In the genomic region with DNA sequence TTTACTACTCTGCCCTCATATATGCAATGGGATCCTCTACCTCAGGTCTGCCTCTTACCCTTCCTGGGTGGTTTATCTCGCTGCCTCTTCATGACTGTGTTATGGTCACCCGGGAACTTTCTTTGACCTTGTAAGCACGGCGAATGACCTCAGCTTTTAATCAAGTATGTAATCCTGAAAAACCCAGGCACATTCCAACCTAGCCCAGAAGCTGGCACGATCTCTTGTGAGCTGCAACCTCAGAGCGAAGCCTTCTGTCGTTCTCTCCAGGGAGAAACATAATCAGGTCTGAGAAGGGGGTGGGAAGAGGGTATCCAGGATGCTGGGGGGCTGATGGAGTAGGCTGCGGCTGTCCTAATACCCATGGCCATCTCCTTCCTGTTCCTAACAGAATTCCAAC, we compare ENCODE assay signal across 18 mouse cellular contexts. TPM values are rescaled to one million over a fixed set of nuclear protein-coding genes. Genes with fewer than 3 reads are reported as not detected.
DNase-seq lines count a peak whose midpoint lies in the region; ATAC-seq and TF ChIP-seq lines count a peak whose summit lies in the region.
"Had no signal": no experiment of that assay in that cellular context is flagged by ENCODE, and none has a peak within 500 bp of the region (broad histone marks: within the 10 kb centered on the region; RNA-seq: fewer than 3 reads in every experiment).

No protein-coding gene starts in this region.

- H3K36me3 ChIP-seq in heart, embryonic 12.5 days = no peaks in the 10 kb centered on the region
- no peaks in the 10 kb centered on the region for H3K36me3 ChIP-seq in heart, embryonic 11.5 days (ENCODE audit: control insufficient read depth, insufficient read depth, low read length)
- H3K36me3 ChIP-seq in liver, adult 2 months (ENCODE audit: control insufficient read depth, insufficient read depth, low read length) = no peaks in the 10 kb centered on the region
- no peaks in the 10 kb centered on the region for H3K36me3 ChIP-seq in liver, embryonic 11.5 days (ENCODE audit: control insufficient read depth, insufficient read depth, low read length)
- no peaks in the 10 kb centered on the region for H3K36me3 ChIP-seq in embryonic facial prominence, embryonic 13.5 days
- no peaks in the 10 kb centered on the region for H3K36me3 ChIP-seq in midbrain, embryonic 16.5 days (ENCODE audit: control insufficient read depth, insufficient read depth, low read length)
- H3K36me3 ChIP-seq: embryonic facial prominence, embryonic 15.5 days; liver, embryonic 13.5 days; lung, embryonic 15.5 days had no signal

- peak overlapping the region; percentile 45 for H3K27ac ChIP-seq in heart, embryonic 12.5 days (ENCODE audit: poor library complexity, severe bottlenecking)
- no peak overlapping the region for H3K27ac ChIP-seq in heart, embryonic 11.5 days (ENCODE audit: low read depth, low read length)
- H3K27ac ChIP-seq in liver, adult 2 months (replicated peaks; ENCODE audit: insufficient read depth, low read depth, low read length) = no peak overlapping the region
- no peak overlapping the region for H3K27ac ChIP-seq in liver, embryonic 11.5 days (ENCODE audit: low read depth, low read length)
- 0 out of 2 replicates have a peak overlapping the region, but pooled peaks have one; percentile 7 for H3K27ac ChIP-seq in embryonic facial prominence, embryonic 13.5 days
- no peak overlapping the region for H3K27ac ChIP-seq in midbrain, embryonic 16.5 days (ENCODE audit: low read length)
- no peak overlapping the region for H3K27ac ChIP-seq in gastrocnemius, adult 2 months
- H3K27ac ChIP-seq: embryonic facial prominence, embryonic 15.5 days; liver, embryonic 13.5 days; lung, embryonic 15.5 days had no signal

- no peaks in the 10 kb centered on the region for H3K9me3 ChIP-seq in heart, embryonic 12.5 days (replicated peaks)
- no peaks in the 10 kb centered on the region for H3K9me3 ChIP-seq in heart, embryonic 11.5 days (replicated peaks; ENCODE audit: control insufficient read depth, low read length)
- H3K9me3 ChIP-seq in liver, embryonic 11.5 days (ENCODE audit: control insufficient read depth, low read length) = no peaks in the 10 kb centered on the region
- no peaks in the 10 kb centered on the region for H3K9me3 ChIP-seq in embryonic facial prominence, embryonic 13.5 days
- H3K9me3 ChIP-seq in midbrain, embryonic 16.5 days (replicated peaks; ENCODE audit: control insufficient read depth, low read length, poor library complexity, severe bottlenecking) = no peaks in the 10 kb centered on the region
- H3K9me3 ChIP-seq: embryonic facial prominence, embryonic 15.5 days; liver, embryonic 13.5 days; lung, embryonic 15.5 days had no signal

- H3K27me3 ChIP-seq in heart, embryonic 12.5 days (replicated peaks) = no peaks in the 10 kb centered on the region
- H3K27me3 ChIP-seq in heart, embryonic 11.5 days (ENCODE audit: control insufficient read depth, insufficient read depth, low read length) = no peaks in the 10 kb centered on the region
- H3K27me3 ChIP-seq in liver, adult 2 months (ENCODE audit: control insufficient read depth, insufficient read depth, low read length) = no peaks in the 10 kb centered on the region
- no peaks in the 10 kb centered on the region for H3K27me3 ChIP-seq in liver, embryonic 11.5 days (replicated peaks; ENCODE audit: control insufficient read depth, insufficient read depth, low read length)
- H3K27me3 ChIP-seq in embryonic facial prominence, embryonic 13.5 days = no peaks in the 10 kb centered on the region; the same call in 1 of the 2 replicates
- no peaks in the 10 kb centered on the region for H3K27me3 ChIP-seq in midbrain, embryonic 16.5 days (ENCODE audit: control insufficient read depth, insufficient read depth, low read depth, low read length)
- H3K27me3 ChIP-seq: embryonic facial prominence, embryonic 15.5 days; lung, embryonic 15.5 days had no signal

- H3K79me2 ChIP-seq in liver, adult 2 months (ENCODE audit: control insufficient read depth, insufficient read depth, low read length) = peaks cover 55% of the 10 kb centered on the region

- ATAC-seq in heart, embryonic 12.5 days (ENCODE audit: insufficient number of reproducible peaks, low FRiP score) = no peak
- no peak for ATAC-seq in heart, embryonic 11.5 days (replicated peaks; ENCODE audit: insufficient number of reproducible peaks, low FRiP score, low TSS enrichment)
- no peak for ATAC-seq in liver, embryonic 11.5 days (replicated peaks; ENCODE audit: low FRiP score)
- ATAC-seq in embryonic facial prominence, embryonic 13.5 days (ENCODE audit: insufficient number of reproducible peaks, insufficient read depth, low FRiP score, low TSS enrichment, low read depth) = no peak
- ATAC-seq in midbrain, embryonic 16.5 days = no peak

- no peak overlapping the region for H3K4me2 ChIP-seq in heart, embryonic 12.5 days
- H3K4me2 ChIP-seq in heart, embryonic 11.5 days = no peak overlapping the region
- H3K4me2 ChIP-seq in liver, embryonic 11.5 days = no peak overlapping the region
- no peak overlapping the region for H3K4me2 ChIP-seq in embryonic facial prominence, embryonic 13.5 days
- H3K4me2 ChIP-seq in midbrain, embryonic 16.5 days (ENCODE audit: low read length) = no peak overlapping the region
- H3K4me2 ChIP-seq: embryonic facial prominence, embryonic 15.5 days; liver, embryonic 13.5 days; lung, embryonic 15.5 days had no signal

- 27% methylated on average over 8 of the region's 8 CpGs for WGBS in heart, embryonic 12.5 days
- 33% methylated on average over 8 of the region's 8 CpGs for WGBS in heart, embryonic 11.5 days (ENCODE audit: insufficient replicate concordance)
- 43% methylated on average over 8 of the region's 8 CpGs for WGBS in liver, adult 2 months
- 61% methylated on average over 8 of the region's 8 CpGs for WGBS in liver, embryonic 11.5 days
- WGBS in embryonic facial prominence, embryonic 13.5 days = 35% methylated on average over 8 of the region's 8 CpGs
- 44% methylated on average over 8 of the region's 8 CpGs for WGBS in midbrain, embryonic 16.5 days

- H3K4me1 ChIP-seq in heart, embryonic 12.5 days (replicated peaks) = peaks cover 59% of the 10 kb centered on the region
- peaks cover 39% of the 10 kb centered on the region for H3K4me1 ChIP-seq in heart, embryonic 11.5 days (ENCODE audit: control insufficient read depth, insufficient read depth, low read length)
- H3K4me1 ChIP-seq in liver, adult 2 months (ENCODE audit: control insufficient read depth, insufficient read depth, low read length) = peaks cover 24% of the 10 kb centered on the region
- H3K4me1 ChIP-seq in liver, embryonic 11.5 days (replicated peaks; ENCODE audit: control insufficient read depth, insufficient read depth, low read length) = peaks cover 4% of the 10 kb centered on the region
- peaks cover 34% of the 10 kb centered on the region for H3K4me1 ChIP-seq in embryonic facial prominence, embryonic 13.5 days
- H3K4me1 ChIP-seq in midbrain, embryonic 16.5 days (ENCODE audit: control insufficient read depth, insufficient read depth, low read length) = peaks cover 6% of the 10 kb centered on the region

- DNase-seq in liver, adult 2 months (ENCODE audit: extremely low read depth, low read depth, low spot score) = peak; percentile 43
- DNase-seq in liver, embryonic 11.5 days (ENCODE audit: low spot score) = no peak
- no peak for DNase-seq in gastrocnemius, adult 2 months
- DNase-seq: B cell, adult 2 months; cerebellum, adult 8-10 months; kidney, adult 18-20 months; left cerebral cortex, postnatal 4 days; liver, embryonic 13.5 days; lung, postnatal 4 days; retina, postnatal 1 day; right cerebral cortex, postnatal 4 days; thymus, adult 2 months had no signal

- no peak overlapping the region for H3K4me3 ChIP-seq in heart, embryonic 12.5 days
- no peak overlapping the region for H3K4me3 ChIP-seq in heart, embryonic 11.5 days (ENCODE audit: low read depth, low read length)
- no peak overlapping the region for H3K4me3 ChIP-seq in liver, adult 2 months (ENCODE audit: insufficient read depth, low read depth, low read length)
- H3K4me3 ChIP-seq in liver, embryonic 11.5 days (ENCODE audit: low read depth, low read length) = no peak overlapping the region
- no peak overlapping the region for H3K4me3 ChIP-seq in embryonic facial prominence, embryonic 13.5 days
- H3K4me3 ChIP-seq in midbrain, embryonic 16.5 days (ENCODE audit: low read depth, low read length) = no peak overlapping the region
- no peak overlapping the region for H3K4me3 ChIP-seq in gastrocnemius, adult 2 months
- H3K4me3 ChIP-seq: embryonic facial prominence, embryonic 15.5 days; liver, embryonic 13.5 days; lung, embryonic 15.5 days had no signal

- no peak for TF ChIP-seq CTCF in liver, adult 2 months (IDR thresholded peaks at IDR 0.05; ENCODE audit: low read depth, low read length)
- TF ChIP-seq CTCF in gastrocnemius, adult 2 months (IDR thresholded peaks at IDR 0.05) = no peak

- TF ChIP-seq POLR2A in liver, adult 2 months (IDR thresholded peaks at IDR 0.05; ENCODE audit: extremely low read depth, insufficient read depth, low read length) = no peak

- intact Hi-C loops in gastrocnemius, adult 2 months (cut with DNase I) = loop anchor here (5.0 to 10.0 kb wide), 2 partner anchors 67 to 374 kb away; a partner anchor contains a TSS

- no peak overlapping the region for H3K9ac ChIP-seq in heart, embryonic 12.5 days
- no peak overlapping the region for H3K9ac ChIP-seq in heart, embryonic 11.5 days (ENCODE audit: low read depth, low read length)
- no peak overlapping the region for H3K9ac ChIP-seq in liver, adult 2 months (ENCODE audit: low read depth, low read length)
- H3K9ac ChIP-seq in liver, embryonic 11.5 days (ENCODE audit: low read depth, low read length) = no peak overlapping the region
- no peak overlapping the region for H3K9ac ChIP-seq in embryonic facial prominence, embryonic 13.5 days
- H3K9ac ChIP-seq in midbrain, embryonic 16.5 days (ENCODE audit: low read depth, low read length) = no peak overlapping the region
- H3K9ac ChIP-seq: embryonic facial prominence, embryonic 15.5 days; liver, embryonic 13.5 days; lung, embryonic 15.5 days had no signal

RNA-seq across cellular contexts. Expression of a gene that starts 45.8 kb away (rescaled TPM):
- 0.56 and 1.3 TPM in 2 replicates for polyA plus RNA-seq in heart, embryonic 12.5 days (2016; fragmentation: Nextera tagmentation; extraction: Ambion mirVana)
- 1.3 and 1.5 TPM in 2 replicates for polyA plus RNA-seq in heart, embryonic 11.5 days (2014; fragmentation: Nextera tagmentation; extraction: Ambion mirVana)
- 20.4 and 22.4 TPM in 2 replicates for total RNA-seq in liver, adult 2 months (2014; rRNA removed)
- 12.1 and 13.7 TPM in 2 replicates for polyA plus RNA-seq in liver, adult 2 months (2012; rRNA removed)
- polyA plus RNA-seq in liver, embryonic 11.5 days (2014; fragmentation: Nextera tagmentation; extraction: Ambion mirVana) = 1.5 and 2.1 TPM in 2 replicates
- 4.3 TPM in 2 replicates for polyA plus RNA-seq in embryonic facial prominence, embryonic 13.5 days (2015; fragmentation: Nextera tagmentation; extraction: Ambion mirVana)
- polyA plus RNA-seq in midbrain, embryonic 16.5 days (2015; fragmentation: Nextera tagmentation; extraction: Ambion mirVana) = 0.97 and 1.7 TPM in 2 replicates
- total RNA-seq in gastrocnemius, adult 2 months (2021) = 1 to 10 TPM; 2.6 to 3.2 TPM

Comparison
In these comparisons a context has a peak if more than half of its experiments do, and no peak if none do; other contexts are left out.
1. H3K27ac ChIP-seq: peak in heart, embryonic 12.5 days (single experiment) and embryonic facial prominence, embryonic 13.5 days (single experiment); none in heart, embryonic 11.5 days (single experiment), liver, adult 2 months (single experiment), liver, embryonic 11.5 days (single experiment), midbrain, embryonic 16.5 days (single experiment) and gastrocnemius, adult 2 months (single experiment).